In genomic region chrX:42012677-42013208, GRCm38 (mm10) we compare ENCODE assay signal across 21 mouse cellular contexts. TPM values are rescaled to one million over a fixed set of nuclear protein-coding genes. Genes with fewer than 3 reads are reported as not detected.
DNase-seq lines count a peak whose midpoint lies in the region; ATAC-seq lines count a peak whose summit lies in the region.
"Had no signal": no experiment of that assay in that cellular context is flagged by ENCODE, and none has a peak within 500 bp of the region (broad histone marks: within the 10 kb centered on the region; RNA-seq: fewer than 3 reads in every experiment).

No protein-coding gene starts in this region.

- H3K27me3 ChIP-seq in liver, embryonic 12.5 days (replicated peaks): no peaks in the 10 kb centered on the region
- no peaks in the 10 kb centered on the region for H3K27me3 ChIP-seq in liver, embryonic 15.5 days
- no peaks in the 10 kb centered on the region for H3K27me3 ChIP-seq in heart, embryonic 11.5 days (ENCODE audit: control insufficient read depth, insufficient read depth, low read length)
- H3K27me3 ChIP-seq: forebrain, embryonic 12.5 days; forebrain, embryonic 15.5 days; heart, embryonic 13.5 days; hindbrain, embryonic 15.5 days had no signal

- H3K27ac ChIP-seq in liver, embryonic 12.5 days: peak overlapping the region; percentile 83; the same call in 1 of the 2 replicates
- peak overlapping the region; percentile 57 for H3K27ac ChIP-seq in liver, embryonic 15.5 days (replicated peaks)
- H3K27ac ChIP-seq in heart, embryonic 11.5 days (ENCODE audit: low read depth, low read length): no peak overlapping the region
- H3K27ac ChIP-seq: forebrain, embryonic 12.5 days; forebrain, embryonic 15.5 days; heart, embryonic 13.5 days; hindbrain, embryonic 15.5 days had no signal

- peaks cover 37% of the 10 kb centered on the region for H3K4me1 ChIP-seq in liver, embryonic 12.5 days
- peaks cover 36% of the 10 kb centered on the region for H3K4me1 ChIP-seq in liver, embryonic 15.5 days (replicated peaks)
- H3K4me1 ChIP-seq in heart, embryonic 11.5 days (ENCODE audit: control insufficient read depth, insufficient read depth, low read length): no peaks in the 10 kb centered on the region
- H3K4me1 ChIP-seq: forebrain, embryonic 12.5 days; forebrain, embryonic 15.5 days; heart, embryonic 13.5 days; hindbrain, embryonic 15.5 days had no signal

- H3K4me2 ChIP-seq in liver, embryonic 12.5 days: no peak overlapping the region
- H3K4me2 ChIP-seq in liver, embryonic 15.5 days: no peak overlapping the region
- H3K4me2 ChIP-seq in heart, embryonic 11.5 days: no peak overlapping the region
- H3K4me2 ChIP-seq: forebrain, embryonic 12.5 days; forebrain, embryonic 15.5 days; heart, embryonic 13.5 days; hindbrain, embryonic 15.5 days had no signal

- H3K9ac ChIP-seq in liver, embryonic 12.5 days: no peak overlapping the region
- H3K9ac ChIP-seq in liver, embryonic 15.5 days: no peak overlapping the region
- H3K9ac ChIP-seq in heart, embryonic 11.5 days (ENCODE audit: low read depth, low read length): no peak overlapping the region
- H3K9ac ChIP-seq: forebrain, embryonic 12.5 days; forebrain, embryonic 15.5 days; heart, embryonic 13.5 days; hindbrain, embryonic 15.5 days had no signal

- 82% methylated on average over 2 of the region's 2 CpGs for WGBS in liver, embryonic 12.5 days (ENCODE audit: insufficient replicate concordance)
- WGBS in liver, embryonic 15.5 days (ENCODE audit: insufficient replicate concordance): 85% methylated on average over 2 of the region's 2 CpGs
- 91% methylated on average over 2 of the region's 2 CpGs for WGBS in heart, embryonic 11.5 days (ENCODE audit: insufficient replicate concordance)

- H3K4me3 ChIP-seq in liver, embryonic 12.5 days: no peak overlapping the region
- H3K4me3 ChIP-seq in liver, embryonic 15.5 days (replicated peaks): no peak overlapping the region
- no peak overlapping the region for H3K4me3 ChIP-seq in heart, embryonic 11.5 days (ENCODE audit: low read depth, low read length)
- H3K4me3 ChIP-seq: forebrain, embryonic 12.5 days; forebrain, embryonic 15.5 days; heart, embryonic 13.5 days; hindbrain, embryonic 15.5 days had no signal

- 0 out of 2 replicates have a peak, but pooled peaks have one; percentile 49 for ATAC-seq in erythroid progenitor cell, adult 5-6 weeks (replicated peaks; ENCODE audit: low FRiP score, poor library complexity, severe bottlenecking)
- ATAC-seq in liver, embryonic 12.5 days: peak; percentile 63
- ATAC-seq in liver, embryonic 15.5 days (ENCODE audit: insufficient read depth): peak; percentile 62
- no peak for ATAC-seq in heart, embryonic 11.5 days (replicated peaks; ENCODE audit: insufficient number of reproducible peaks, low FRiP score, low TSS enrichment)
- ATAC-seq: activated CD4-positive, CD25-positive, alpha-beta regulatory T cell, adult 4 months; forebrain, embryonic 15.5 days had no signal

- no peaks in the 10 kb centered on the region for H3K36me3 ChIP-seq in liver, embryonic 12.5 days
- no peaks in the 10 kb centered on the region for H3K36me3 ChIP-seq in liver, embryonic 15.5 days (replicated peaks)
- H3K36me3 ChIP-seq in heart, embryonic 11.5 days (ENCODE audit: control insufficient read depth, insufficient read depth, low read length): no peaks in the 10 kb centered on the region
- H3K36me3 ChIP-seq: forebrain, embryonic 12.5 days; forebrain, embryonic 15.5 days; heart, embryonic 13.5 days; hindbrain, embryonic 15.5 days had no signal

- H3K9me3 ChIP-seq in liver, embryonic 12.5 days (replicated peaks): no peaks in the 10 kb centered on the region
- no peaks in the 10 kb centered on the region for H3K9me3 ChIP-seq in liver, embryonic 15.5 days (replicated peaks)
- H3K9me3 ChIP-seq in heart, embryonic 11.5 days (replicated peaks; ENCODE audit: control insufficient read depth, low read length): no peaks in the 10 kb centered on the region
- H3K9me3 ChIP-seq: forebrain, embryonic 12.5 days; forebrain, embryonic 15.5 days; heart, embryonic 13.5 days; hindbrain, embryonic 15.5 days had no signal

- intact Hi-C loops in left cerebral cortex, postnatal 36 days (cut with DNase I): no loop called here

- peak; percentile 24 for DNase-seq in liver
- no peak for DNase-seq in heart, adult 11 months
- DNase-seq in left cerebral cortex, postnatal 36 days (ENCODE audit: low spot score in 2 of 2): no peak
- no peak for DNase-seq in adrenal gland, adult 18-20 months (ENCODE audit: low spot score in 2 of 2)
- DNase-seq: adrenal gland, postnatal 10 days; adrenal gland, postnatal 36 days; cerebellum, adult 18-20 months; cerebellum, adult 9-10 months; cerebellum, postnatal 14 days; gastrocnemius, postnatal 25 days; heart, postnatal 14 days; heart, postnatal 4 days had no signal

RNA-seq across cellular contexts. Expression of gene Xiap, which starts 46.7 kb away (rescaled TPM):
- total RNA-seq in erythroid progenitor cell, adult 5-6 weeks (2015; ENCODE audit: low replicate concordance): 57.7 and 93.9 TPM in 2 replicates
- total RNA-seq in erythroid progenitor cell, adult 5-6 weeks (2017; ENCODE audit: low replicate concordance): 63.2 and 82.3 TPM in 2 replicates
- polyA plus RNA-seq in liver, embryonic 12.5 days (2016; fragmentation: Nextera tagmentation; extraction: Ambion mirVana): 6.6 and 7.9 TPM in 2 replicates
- 5.1 and 5.6 TPM in 2 replicates for polyA plus RNA-seq in liver, embryonic 15.5 days (2015; fragmentation: Nextera tagmentation; extraction: Ambion mirVana)
- 10 to 100 TPM; 58.6 to 64.2 TPM for total RNA-seq in left cerebral cortex, postnatal 36 days (2021)
- 10 to 100 TPM; 43.1 to 44.7 TPM for total RNA-seq in adrenal gland, adult 18-20 months (2021)
- 13.1 and 14.6 TPM in 2 replicates for polyA plus RNA-seq in heart, embryonic 11.5 days (2014; fragmentation: Nextera tagmentation; extraction: Ambion mirVana)
